Mouse (Mus musculus) embryonic facial prominence, embryonic 11.5 days (tissue): ENCODE data around the gene Vipas39. TPM values are rescaled to one million over a fixed set of nuclear protein-coding genes. Genes with fewer than 3 reads are reported as not detected.
"Not testable (repeated sequence)": the region's sequence is repeated elsewhere in the genome, so short reads cannot be mapped to it uniquely, and the experiment has no call there.

Experiments
- ATAC-seq: fragments of 200-750 bp; cut with Nextera tagmentation; replicated peaks from 2 replicates; pipeline ENCODE4 v1.8.0; 2017; ENCODE audit warnings: low read depth; ENCODE audit not compliant: insufficient number of reproducible peaks, low FRiP score, low TSS enrichment
- DNase-seq: peaks from one replicate; pipeline ENCODE4 v3.0.0-alpha.2; 2015; ENCODE audit warnings: low spot score
- H3K27ac ChIP-seq: fragments of 300-500 bp; sonication (generic); replicated peaks from 2 replicates; pipeline ENCODE4 v1.5.1; 2014; ENCODE audit warnings: mild to moderate bottlenecking, low read depth, low read length, control low read depth
- H3K27me3 ChIP-seq: fragments of 300-500 bp; sonication (generic); 2 replicates; pipeline ENCODE4 v1.6.1; 2014; ENCODE audit warnings: mild to moderate bottlenecking, low read length, moderate library complexity, mixed read lengths; ENCODE audit not compliant: control insufficient read depth, insufficient read depth
- H3K36me3 ChIP-seq: fragments of 300-500 bp; sonication (generic); replicated peaks from 2 replicates; pipeline ENCODE4 v1.6.1; 2014; ENCODE audit warnings: low read depth, mild to moderate bottlenecking, low read length, moderate library complexity, mixed read lengths; ENCODE audit not compliant: control insufficient read depth, insufficient read depth
- H3K4me1 ChIP-seq: fragments of 300-500 bp; sonication (generic); 2 replicates; pipeline ENCODE4 v1.6.1; 2014; ENCODE audit warnings: low read length, mixed read lengths; ENCODE audit not compliant: control insufficient read depth, insufficient read depth
- H3K4me2 ChIP-seq: fragments of 300-500 bp; sonication (generic); 2 replicates; pipeline ENCODE4 v1.6.1; 2014; ENCODE audit warnings: low read depth, mild to moderate bottlenecking, control low read depth, low read length, moderate library complexity
- H3K4me3 ChIP-seq: fragments of 300-500 bp; sonication (generic); 2 replicates; pipeline ENCODE4 v1.5.1; 2014; ENCODE audit warnings: low read depth, low read length, control low read depth
- H3K9ac ChIP-seq: fragments of 300-500 bp; sonication (generic); replicated peaks from 2 replicates; pipeline ENCODE4 v1.6.1; 2014; ENCODE audit warnings: mild to moderate bottlenecking, control low read depth, low read length
- H3K9me3 ChIP-seq: fragments of 300-500 bp; sonication (generic); replicated peaks from 2 replicates; pipeline ENCODE4 v1.6.1; 2016; ENCODE audit warnings: mild to moderate bottlenecking, low read length, inconsistent platforms, mixed read lengths; ENCODE audit not compliant: control insufficient read depth
- WGBS: fragments of 180-500 bp; shearing (Covaris S2); extraction: QIAGEN DNeasy Blood & Tissue Kit; methylation state at CpG from one replicate; pipeline ENCODE4 v1.1.7; 2014; 5-methylcytosine and 5-hydroxymethylcytosine counted together
- polyA plus RNA-seq: library from polyadenylated mRNA; unstranded; fragments of >200 nt; fragmentation: Nextera tagmentation; extraction: Ambion mirVana; gene quantifications from 2 replicates; pipeline ENCODE4 v1.2.1, GENCODE M21; 2014

The Vipas39 gene
- polyA plus RNA-seq, 1 experiment from 2014 or later = 62.0 TPM

DNA sequence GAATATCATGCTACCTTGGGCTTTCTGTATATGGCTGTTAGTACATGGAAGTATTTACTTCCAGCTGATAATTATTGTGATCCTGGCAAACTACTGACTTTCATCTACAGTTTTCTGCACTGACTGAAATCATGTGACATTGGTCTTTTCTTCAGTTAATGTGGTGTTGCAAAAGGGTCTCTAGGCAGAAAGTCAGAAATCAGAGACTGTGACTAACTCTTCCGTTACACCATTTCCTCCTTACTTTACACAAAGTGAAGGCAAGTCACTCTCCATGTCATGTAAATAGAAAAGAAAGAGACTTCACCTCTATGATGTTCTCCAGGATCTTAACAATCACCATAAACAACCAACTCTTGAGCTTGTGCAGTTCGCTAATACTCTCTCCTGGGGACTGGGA is 36.4 kb downstream of the Vipas39 start:
- Histone ChIP-seq H3K9ac (no peak overlapping the region), H3K4me3 (no peak overlapping the region), H3K36me3 (no peaks in the 10 kb centered on the region), H3K4me2 (no peak overlapping the region), H3K4me1 (no peaks in the 10 kb centered on the region), H3K9me3 (no peaks in the 10 kb centered on the region), H3K27me3 (no peaks in the 10 kb centered on the region), H3K27ac (no peak overlapping the region)
- 87% methylated on average over 2 of the region's 2 CpGs for WGBS
- no peak for DNase-seq
- no peak for ATAC-seq

- no peaks in the 10 kb centered on the region for H3K36me3 ChIP-seq
- H3K9me3 ChIP-seq = no peaks in the 10 kb centered on the region
- H3K4me1 ChIP-seq = no peaks in the 10 kb centered on the region
- no peak overlapping the region for H3K4me3 ChIP-seq
- H3K27me3 ChIP-seq = no peaks in the 10 kb centered on the region
- 72% methylated on average over 7 of the region's 7 CpGs for WGBS
- H3K9ac ChIP-seq = no peak overlapping the region
- ATAC-seq = no peak
- H3K27ac ChIP-seq = no peak overlapping the region
- H3K4me2 ChIP-seq = no peak overlapping the region
- DNase-seq = no peak
Observed at GRCm38 (mm10) chr12:87226801-87227200, 39.3 kb downstream of the Vipas39 start.

GRCm38 (mm10) chr12:87224950-87225349 is 41.1 kb downstream of the Vipas39 start:
- H3K9ac ChIP-seq = no peak overlapping the region
- H3K36me3 ChIP-seq = no peaks in the 10 kb centered on the region
- no peaks in the 10 kb centered on the region for H3K4me1 ChIP-seq
- WGBS = 67% methylated on average over 10 of the region's 10 CpGs
- H3K27me3 ChIP-seq = no peaks in the 10 kb centered on the region
- no peak for ATAC-seq
- no peaks in the 10 kb centered on the region for H3K9me3 ChIP-seq
- no peak overlapping the region for H3K4me3 ChIP-seq
- H3K27ac ChIP-seq = no peak overlapping the region
- H3K4me2 ChIP-seq = no peak overlapping the region
- no peak for DNase-seq

DNA sequence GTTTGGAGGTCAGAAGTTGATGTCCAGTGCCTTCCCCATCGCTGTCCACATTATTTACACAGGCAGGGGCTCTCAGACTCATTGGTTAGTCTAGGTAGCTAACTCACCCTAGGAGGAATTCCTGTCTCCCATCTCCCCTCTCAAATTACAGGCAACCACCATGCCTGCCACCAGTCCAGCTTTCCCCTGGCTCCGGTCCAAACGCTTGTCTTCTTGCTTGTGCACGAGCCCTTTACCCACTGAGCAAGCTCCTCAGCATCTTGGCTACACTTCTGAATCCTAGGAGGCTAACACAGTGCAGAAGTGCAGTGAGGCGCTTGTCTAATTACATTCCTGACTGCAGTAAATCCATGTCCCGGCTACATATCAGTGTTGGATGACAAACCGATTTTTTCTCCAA is 46.7 kb downstream of the Vipas39 start:
- Histone ChIP-seq H3K36me3 (no peaks in the 10 kb centered on the region), H3K4me3 (no peak overlapping the region), H3K9ac (no peak overlapping the region), H3K9me3 (no peaks in the 10 kb centered on the region), H3K4me2 (no peak overlapping the region), H3K4me1 (no peaks in the 10 kb centered on the region), H3K27ac (no peak overlapping the region), H3K27me3 (no peaks in the 10 kb centered on the region)
- WGBS = 65% methylated on average over 7 of the region's 7 CpGs
- ATAC-seq (no peak), DNase-seq (no peak)

DNA sequence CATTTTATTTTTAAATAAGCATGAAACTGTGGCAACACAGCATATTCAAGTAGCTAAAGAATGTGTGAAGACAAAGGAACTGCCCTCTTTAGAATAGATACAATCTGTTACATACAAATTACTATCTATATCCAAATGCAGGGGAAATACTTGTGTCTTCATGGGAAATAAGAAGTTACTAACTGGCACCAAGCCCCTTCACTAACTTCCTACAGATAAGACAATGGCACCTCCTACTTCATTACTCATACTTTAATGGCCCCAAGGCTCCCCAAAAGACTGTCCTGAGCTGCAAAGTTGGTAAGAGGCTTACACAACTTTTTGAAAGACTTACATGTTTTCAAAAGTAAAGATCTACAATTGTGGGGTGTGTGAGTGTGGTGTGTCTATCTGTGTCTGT is 48.5 kb downstream of the Vipas39 start:
- no peaks in the 10 kb centered on the region for H3K4me1 ChIP-seq
- no peaks in the 10 kb centered on the region for H3K9me3 ChIP-seq
- no peaks in the 10 kb centered on the region for H3K27me3 ChIP-seq
- no peaks in the 10 kb centered on the region for H3K36me3 ChIP-seq
- H3K4me2 ChIP-seq = no peak overlapping the region
- no peak overlapping the region for H3K4me3 ChIP-seq
- DNase-seq (no peak), ATAC-seq (no peak)
- no peak overlapping the region for H3K9ac ChIP-seq
- no peak overlapping the region for H3K27ac ChIP-seq

DNA sequence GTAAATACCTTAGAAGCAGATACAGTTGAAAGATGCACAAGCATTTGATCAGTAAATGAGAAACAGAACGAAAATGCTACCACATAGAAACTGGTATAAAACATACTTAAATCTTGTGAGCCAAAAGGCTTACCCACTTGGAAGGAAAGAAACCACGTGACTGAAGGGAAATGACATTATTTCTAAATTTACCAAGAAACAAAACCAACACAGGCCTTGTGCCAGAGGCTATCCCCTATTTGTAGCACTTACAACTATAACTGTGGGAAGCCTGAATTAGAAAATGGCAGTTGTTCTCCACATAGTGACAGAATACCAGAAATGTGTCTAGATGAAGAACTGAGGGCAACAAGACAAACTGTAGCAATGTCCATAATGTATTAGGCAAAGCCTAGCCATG is 50.0 kb downstream of the Vipas39 start:
- no peaks in the 10 kb centered on the region for H3K4me1 ChIP-seq
- no peak overlapping the region for H3K4me2 ChIP-seq
- H3K9me3 ChIP-seq = no peaks in the 10 kb centered on the region
- no peak overlapping the region for H3K9ac ChIP-seq
- H3K36me3 ChIP-seq = no peaks in the 10 kb centered on the region
- no peak overlapping the region for H3K27ac ChIP-seq
- DNase-seq (no peak), ATAC-seq (no peak)
- no peak overlapping the region for H3K4me3 ChIP-seq
- WGBS = 76% methylated on average over 2 of the region's 2 CpGs
- no peaks in the 10 kb centered on the region for H3K27me3 ChIP-seq

DNA sequence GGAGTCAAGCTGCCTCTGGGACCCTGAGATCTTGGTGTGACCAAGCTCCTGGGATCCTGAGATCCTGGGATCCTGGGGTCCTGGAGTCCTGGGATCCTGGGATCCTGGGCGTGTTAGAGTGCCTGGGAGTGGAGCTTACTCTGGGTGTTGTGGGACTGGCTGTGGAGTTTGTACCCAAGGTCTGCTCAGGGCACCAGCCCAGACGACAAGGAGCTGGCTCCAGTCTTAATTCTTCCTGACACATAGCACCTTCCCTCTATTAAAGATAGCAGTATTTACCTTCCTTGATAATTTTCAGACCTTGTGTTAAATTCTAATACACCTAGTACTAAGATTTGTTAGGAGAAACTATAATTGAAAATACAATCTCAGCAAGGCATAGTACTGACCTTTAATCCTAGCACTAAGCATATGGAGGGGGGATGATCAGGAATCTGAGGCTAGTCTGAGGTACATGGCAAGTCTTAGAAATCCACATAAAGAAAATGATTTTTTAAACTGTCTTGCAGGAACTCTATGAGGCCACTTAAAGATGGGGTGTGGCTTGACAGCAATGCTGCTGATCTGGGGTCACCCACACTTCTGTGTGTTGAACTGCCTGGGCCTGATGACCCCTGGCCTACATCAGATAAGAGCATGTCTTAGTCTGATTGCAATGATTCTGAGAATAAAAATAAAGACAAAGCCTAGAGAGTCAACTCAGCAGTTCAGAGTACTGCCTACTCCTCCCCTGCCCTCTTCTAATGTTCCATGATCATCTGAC is 53.0 kb downstream of the Vipas39 start:
- no peak for ATAC-seq
- WGBS = 67% methylated on average over 2 of the region's 2 CpGs
- no peaks in the 10 kb centered on the region for H3K36me3 ChIP-seq
- DNase-seq = no peak
- H3K27me3 ChIP-seq = no peaks in the 10 kb centered on the region
- no peaks in the 10 kb centered on the region for H3K4me1 ChIP-seq
- no peaks in the 10 kb centered on the region for H3K9me3 ChIP-seq
- H3K9ac ChIP-seq = no peak overlapping the region
- H3K4me2 ChIP-seq = no peak overlapping the region
- H3K27ac ChIP-seq = no peak overlapping the region
- no peak overlapping the region for H3K4me3 ChIP-seq

- not testable (repeated sequence) for H3K4me2 ChIP-seq, H3K27ac ChIP-seq, H3K4me3 ChIP-seq, H3K27me3 ChIP-seq, H3K36me3 ChIP-seq, H3K9me3 ChIP-seq, H3K9ac ChIP-seq, DNase-seq, H3K4me1 ChIP-seq, ATAC-seq
- 89% methylated on average over 5 of the region's 5 CpGs for WGBS
Observed at GRCm38 (mm10) chr12:87205789-87206188, 60.3 kb downstream of the Vipas39 start.
